Mouse (Mus musculus) hindbrain, embryonic 12.5 days (tissue): ENCODE measurements at regions not wholly inside any gene's neighbourhood (a gene's known extent, or its start where the extent isn't known, plus 50 kb on each side); places are given as distances from the start of the nearest gene placed in this dataset.

Experiments used
- ATAC-seq: fragments of 200-750 bp; cut with Nextera tagmentation; 2 replicates; pipeline ENCODE4 v1.8.0; 2017; ENCODE audit warnings: moderate TSS enrichment; ENCODE audit not compliant: low FRiP score
- H3K27ac ChIP-seq: fragments of 300-500 bp; sonication (generic); 2 replicates; pipeline ENCODE4 v1.5.1; 2016; ENCODE audit warnings: mild to moderate bottlenecking
- H3K27me3 ChIP-seq: fragments of 300-500 bp; sonication (generic); 2 replicates; pipeline ENCODE4 v1.6.1; 2016; ENCODE audit warnings: mild to moderate bottlenecking
- H3K36me3 ChIP-seq: fragments of 300-500 bp; sonication (generic); 2 replicates; pipeline ENCODE4 v1.6.1; 2016; ENCODE audit warnings: mild to moderate bottlenecking
- H3K4me1 ChIP-seq: fragments of 300-500 bp; sonication (generic); 2 replicates; pipeline ENCODE4 v1.6.1; 2016
- H3K4me2 ChIP-seq: fragments of 300-500 bp; sonication (generic); replicated peaks from 2 replicates; pipeline ENCODE4 v1.6.1; 2016; ENCODE audit warnings: mild to moderate bottlenecking
- H3K4me3 ChIP-seq: fragments of 300-500 bp; sonication (generic); 2 replicates; pipeline ENCODE4 v1.5.1; 2016; ENCODE audit warnings: mild to moderate bottlenecking
- H3K9ac ChIP-seq: fragments of 300-500 bp; sonication (generic); 2 replicates; pipeline ENCODE4 v1.6.1; 2016; ENCODE audit warnings: mild to moderate bottlenecking, moderate library complexity
- H3K9me3 ChIP-seq: fragments of 300-500 bp; sonication (generic); replicated peaks from 2 replicates; pipeline ENCODE4 v1.6.1; 2016; ENCODE audit warnings: mild to moderate bottlenecking
- WGBS: fragments of 180-500 bp; shearing (Covaris S2); methylation state at CpG from one replicate; pipeline ENCODE4 v1.1.7; 2016; 5-methylcytosine and 5-hydroxymethylcytosine counted together

GRCm38 (mm10) chr9:101464727-101465427 is 213.3 kb upstream of the Ppp2r3a start:
- Histone ChIP-seq H3K27ac (no peak overlapping the region), H3K4me3 (no peak overlapping the region), H3K27me3 (0 out of 2 replicates have a peak, but pooled peaks cover 2% of the 10 kb centered on the region), H3K4me2 (no peak overlapping the region), H3K4me1 (peaks cover 5% of the 10 kb centered on the region; the same call in 1 of the 2 replicates), H3K9me3 (0 out of 2 replicates have a peak, but pooled peaks cover under 1% of the 10 kb centered on the region), H3K9ac (no peak overlapping the region), H3K36me3 (no peaks in the 10 kb centered on the region)
- ATAC-seq = no peak
- WGBS = 53% methylated on average over 18 of the region's 18 CpGs

DNA sequence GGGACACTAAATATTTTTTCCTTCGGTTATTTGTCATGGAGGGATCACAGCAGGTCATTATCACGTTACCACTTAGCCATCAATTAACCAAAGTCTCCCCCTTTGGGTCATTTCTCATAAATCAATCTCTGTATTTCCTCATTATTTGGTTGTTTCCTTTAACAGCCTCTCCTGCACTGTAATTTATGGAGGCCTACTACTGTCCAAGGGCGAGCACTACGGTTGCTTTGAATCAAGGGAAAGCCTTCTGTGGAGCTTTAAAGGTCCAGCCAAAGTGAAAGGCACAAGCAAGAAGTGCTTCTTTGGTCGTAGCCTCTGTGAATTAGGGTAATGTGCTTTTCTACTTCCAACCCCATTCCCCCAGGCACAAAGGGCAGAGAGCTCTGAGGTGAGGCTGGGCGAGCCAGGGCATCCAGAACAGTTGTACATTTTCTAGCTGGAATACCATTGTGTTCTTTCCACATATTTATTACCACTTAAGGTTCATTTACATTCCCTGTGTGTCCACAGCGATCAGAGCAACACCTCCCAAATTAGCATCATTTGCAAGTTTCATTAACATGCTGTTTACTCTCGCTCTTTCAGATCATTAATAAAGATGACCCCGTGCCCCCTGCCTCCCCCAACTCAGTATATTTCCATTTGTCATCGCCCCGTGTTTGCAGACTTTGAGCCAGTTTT is 207.5 kb upstream of the Ppp2r3a start:
- WGBS = 65% methylated on average over 11 of the region's 11 CpGs
- no peaks in the 10 kb centered on the region for H3K9me3 ChIP-seq
- H3K36me3 ChIP-seq = no peaks in the 10 kb centered on the region
- ATAC-seq = no peak
- peaks cover 5% of the 10 kb centered on the region; the same call in 1 of the 2 replicates for H3K4me1 ChIP-seq
- peak overlapping the region; percentile 56; the same call in 1 of the 2 replicates for H3K27ac ChIP-seq
- no peak overlapping the region for H3K4me2 ChIP-seq
- H3K4me3 ChIP-seq = no peak overlapping the region
- H3K9ac ChIP-seq = no peak overlapping the region
- H3K27me3 ChIP-seq = no peaks in the 10 kb centered on the region

- WGBS = 82% methylated on average over 10 of the region's 10 CpGs
- no peak for ATAC-seq
- H3K4me2 ChIP-seq = no peak overlapping the region
- no peaks in the 10 kb centered on the region for H3K36me3 ChIP-seq
- H3K27me3 ChIP-seq = no peaks in the 10 kb centered on the region
- no peak overlapping the region for H3K9ac ChIP-seq
- H3K9me3 ChIP-seq = no peaks in the 10 kb centered on the region
- H3K4me3 ChIP-seq = no peak overlapping the region
- H3K27ac ChIP-seq = no peak overlapping the region
- peaks cover 5% of the 10 kb centered on the region; the same call in 1 of the 2 replicates for H3K4me1 ChIP-seq
Measured at GRCm38 (mm10) chr9:101458306-101458946, 206.8 kb upstream of the Ppp2r3a start.

- Histone ChIP-seq H3K27ac (no peak overlapping the region), H3K36me3 (no peaks in the 10 kb centered on the region)
- WGBS = 78% methylated on average over 2 of the region's 2 CpGs
Measured at GRCm38 (mm10) chr9:101446316-101446715, 194.7 kb upstream of the Ppp2r3a start.

GRCm38 (mm10) chr9:101445764-101446163 is 194.2 kb upstream of the Ppp2r3a start:
- Histone ChIP-seq H3K27me3 (no peaks in the 10 kb centered on the region), H3K36me3 (no peaks in the 10 kb centered on the region), H3K4me1 (no peaks in the 10 kb centered on the region), H3K4me3 (no peak overlapping the region), H3K9me3 (no peaks in the 10 kb centered on the region), H3K9ac (no peak overlapping the region), H3K4me2 (no peak overlapping the region), H3K27ac (no peak overlapping the region; the same call in 1 of the 2 replicates)
- 76% methylated on average over 5 of the region's 5 CpGs for WGBS
- no peak for ATAC-seq

More at GRCm38 (mm10) chr9:101446316-101446715, 194.7 kb upstream of the Ppp2r3a start:
- no peak for ATAC-seq
- H3K9me3 ChIP-seq = no peaks in the 10 kb centered on the region
- no peak overlapping the region for H3K4me3 ChIP-seq
- H3K4me2 ChIP-seq = no peak overlapping the region
- no peaks in the 10 kb centered on the region for H3K4me1 ChIP-seq
- no peak overlapping the region for H3K9ac ChIP-seq
- H3K27me3 ChIP-seq = no peaks in the 10 kb centered on the region

DNA sequence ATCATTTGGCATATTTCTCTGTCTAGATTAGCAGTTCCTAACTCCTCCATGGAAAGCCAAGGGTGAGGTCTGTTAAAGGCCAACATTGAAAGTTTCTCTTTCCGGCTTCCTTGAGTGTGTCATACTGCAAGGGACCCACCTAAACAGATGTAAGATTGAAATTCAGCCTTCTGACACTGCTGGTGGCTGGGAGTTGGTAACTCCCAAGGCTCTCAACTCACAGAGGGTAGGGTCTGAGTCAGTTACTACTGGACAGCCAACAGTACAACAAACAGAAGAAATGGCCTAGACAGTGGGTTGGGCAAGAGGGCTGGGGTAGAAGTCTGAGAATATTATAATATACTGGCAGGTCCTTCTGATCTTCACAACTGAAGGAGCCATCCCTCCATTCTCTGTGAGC is 193.7 kb upstream of the Ppp2r3a start:
- Histone ChIP-seq H3K9ac (no peak overlapping the region), H3K4me3 (no peak overlapping the region), H3K27ac (no peak overlapping the region), H3K27me3 (no peaks in the 10 kb centered on the region), H3K9me3 (no peaks in the 10 kb centered on the region), H3K4me2 (no peak overlapping the region), H3K36me3 (no peaks in the 10 kb centered on the region), H3K4me1 (no peaks in the 10 kb centered on the region)
- ATAC-seq = no peak
- WGBS = 95% methylated on average over 1 of the region's 1 CpGs

GRCm38 (mm10) chr9:101439856-101440255 is 188.3 kb upstream of the Ppp2r3a start:
- Histone ChIP-seq H3K27me3 (no peaks in the 10 kb centered on the region), H3K9ac (no peak overlapping the region), H3K27ac (no peak overlapping the region), H3K4me1 (peaks cover 2% of the 10 kb centered on the region; the same call in 1 of the 2 replicates), H3K9me3 (no peaks in the 10 kb centered on the region), H3K4me3 (no peak overlapping the region), H3K4me2 (no peak overlapping the region), H3K36me3 (no peaks in the 10 kb centered on the region)
- no peak for ATAC-seq
- WGBS = 88% methylated on average over 6 of the region's 6 CpGs

- H3K36me3 ChIP-seq = no peaks in the 10 kb centered on the region
- H3K27ac ChIP-seq = no peak overlapping the region
- no peak overlapping the region for H3K9ac ChIP-seq
- WGBS = 72% methylated on average over 12 of the region's 12 CpGs
- H3K27me3 ChIP-seq = no peaks in the 10 kb centered on the region
- no peaks in the 10 kb centered on the region for H3K9me3 ChIP-seq
- no peak overlapping the region for H3K4me2 ChIP-seq
- peaks cover 2% of the 10 kb centered on the region; the same call in 1 of the 2 replicates for H3K4me1 ChIP-seq
- no peak overlapping the region for H3K4me3 ChIP-seq
- no peak for ATAC-seq
Measured at GRCm38 (mm10) chr9:101438564-101439180, 187.1 kb upstream of the Ppp2r3a start.

DNA sequence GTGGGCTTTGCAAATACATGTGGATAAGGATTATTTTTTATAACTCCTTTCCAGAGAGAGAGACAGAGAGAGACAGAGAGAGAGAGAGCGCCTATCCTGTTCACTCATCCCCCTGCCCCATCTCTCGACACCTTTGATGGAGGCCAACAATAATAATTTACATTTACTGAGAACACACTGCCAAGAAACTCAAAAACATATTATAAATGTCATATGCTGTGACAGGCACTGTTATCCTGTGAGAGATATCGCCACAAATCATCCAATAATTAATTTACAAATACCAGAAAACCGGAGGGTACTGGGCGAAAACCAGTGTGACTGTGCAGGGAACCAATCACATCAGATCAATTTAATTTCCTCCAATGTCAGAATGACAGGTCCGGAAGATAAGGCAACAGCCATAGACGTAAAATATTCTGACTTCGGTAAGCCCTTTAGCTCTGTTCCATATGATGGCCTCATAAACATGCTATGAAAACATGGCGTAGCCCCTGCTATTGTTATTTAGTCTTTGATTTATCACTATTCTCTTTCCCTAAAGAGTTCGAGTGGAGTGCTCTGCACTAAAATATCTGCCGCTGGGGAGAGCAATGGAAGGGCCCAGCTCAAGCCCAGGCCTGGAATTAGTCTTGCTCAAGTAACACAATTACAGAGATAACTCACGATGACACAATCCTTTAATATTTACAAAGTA is 173.5 kb upstream of the Ppp2r3a start:
- Histone ChIP-seq H3K9me3 (no peaks in the 10 kb centered on the region), H3K36me3 (no peaks in the 10 kb centered on the region), H3K4me3 (no peak overlapping the region), H3K4me2 (no peak overlapping the region), H3K27ac (0 out of 2 replicates have a peak overlapping the region, but pooled peaks have one; percentile 13), H3K9ac (no peak overlapping the region), H3K4me1 (peaks cover 11% of the 10 kb centered on the region), H3K27me3 (no peaks in the 10 kb centered on the region)
- 69% methylated on average over 12 of the region's 12 CpGs for WGBS
- ATAC-seq = no peak

DNA sequence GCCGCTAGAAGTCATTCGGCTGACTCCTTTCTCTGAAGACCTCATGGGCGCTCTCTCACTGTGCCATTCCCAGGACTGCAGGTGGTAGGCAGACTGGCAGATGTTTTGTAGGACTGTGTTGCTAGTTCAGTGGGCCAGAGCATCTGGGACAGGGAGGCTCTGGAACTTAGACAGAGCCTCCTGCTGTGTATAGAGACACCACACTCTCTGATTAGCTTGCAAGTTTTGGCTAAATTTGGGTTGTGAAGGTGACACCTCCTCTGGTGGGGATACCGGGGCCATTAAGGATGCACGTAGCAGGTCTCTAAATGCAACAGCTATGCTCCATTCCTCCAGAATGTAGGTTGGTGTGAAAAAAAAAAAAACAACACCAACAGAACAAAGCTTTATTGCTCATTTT is 171.4 kb upstream of the Ppp2r3a start:
- ATAC-seq = no peak
- WGBS = 88% methylated on average over 5 of the region's 5 CpGs
- H3K4me1 ChIP-seq = peaks cover 11% of the 10 kb centered on the region

GRCm38 (mm10) chr9:101422006-101422405 is 170.4 kb upstream of the Ppp2r3a start:
- ATAC-seq = no peak
- Histone ChIP-seq H3K27ac (no peak overlapping the region), H3K9me3 (no peaks in the 10 kb centered on the region), H3K4me3 (no peak overlapping the region), H3K27me3 (no peaks in the 10 kb centered on the region), H3K4me1 (peaks cover 11% of the 10 kb centered on the region), H3K9ac (no peak overlapping the region), H3K36me3 (no peaks in the 10 kb centered on the region), H3K4me2 (no peak overlapping the region)
- 85% methylated on average over 11 of the region's 11 CpGs for WGBS

More for the DNA sequence above, 171.4 kb upstream of the Ppp2r3a start:
- Histone ChIP-seq H3K9ac (no peak overlapping the region), H3K36me3 (no peaks in the 10 kb centered on the region), H3K4me2 (no peak overlapping the region), H3K9me3 (no peaks in the 10 kb centered on the region), H3K27me3 (no peaks in the 10 kb centered on the region), H3K4me3 (no peak overlapping the region), H3K27ac (no peak overlapping the region)
